Mouse (Mus musculus): ENCODE data around the gene Capza2. TPM values are rescaled to one million over a fixed set of nuclear protein-coding genes. Genes with fewer than 3 reads are reported as not detected.

Gene Capza2
- polyA plus RNA-seq, 1 experiment from 2014 or later: 277 TPM

DNA sequence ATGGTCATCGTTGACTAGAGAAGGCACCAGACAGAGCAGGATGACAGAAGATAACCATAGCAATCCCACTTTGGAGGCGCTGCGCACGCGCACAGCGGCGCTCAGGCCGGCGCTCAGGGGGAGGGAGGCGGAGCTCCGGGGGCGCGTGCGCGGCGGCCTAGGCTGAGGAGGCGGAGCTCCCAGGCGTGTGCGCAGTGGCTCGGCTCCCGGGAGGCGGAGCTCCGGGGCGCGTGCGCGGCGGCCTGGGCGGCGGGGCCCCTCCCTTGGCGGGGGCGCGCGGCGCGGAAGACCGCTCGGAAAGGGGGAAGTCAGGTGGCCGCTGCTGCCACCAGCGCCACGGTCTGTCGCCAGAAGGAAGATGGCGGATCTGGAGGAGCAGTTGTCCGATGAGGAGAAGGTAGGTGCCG is 733 bp downstream of the Capza2 start:
- DNase-seq (ENCODE audit: low spot score) (peak; percentile 98), ATAC-seq (ENCODE audit: low FRiP score) (peak; percentile 96)
- WGBS: under 1% methylated on average over 38 of the region's 45 CpGs
- no peaks in the 10 kb centered on the region for H3K9me3 ChIP-seq (ENCODE audit: control insufficient read depth, low read length)
- peak overlapping the region; percentile 55 for H3K4me2 ChIP-seq (replicated peaks)
- H3K27me3 ChIP-seq (ENCODE audit: control insufficient read depth, insufficient read depth, low read length): no peaks in the 10 kb centered on the region
- H3K36me3 ChIP-seq (replicated peaks; ENCODE audit: control insufficient read depth, insufficient read depth): no peaks in the 10 kb centered on the region
- H3K4me1 ChIP-seq (replicated peaks; ENCODE audit: control insufficient read depth, insufficient read depth, low read length): peaks cover 14% of the 10 kb centered on the region
- H3K27ac ChIP-seq: peak overlapping the region; percentile 96
- H3K4me3 ChIP-seq (replicated peaks; ENCODE audit: low read length): peak overlapping the region; percentile 92
- H3K9ac ChIP-seq: peak overlapping the region; percentile 91

GRCm38 (mm10) chr6:17637205-17638203 is 1.5 kb downstream of the Capza2 start:
- peak; percentile 37 for DNase-seq (ENCODE audit: low spot score)
- peak; percentile 86 for ATAC-seq (ENCODE audit: low FRiP score)
- H3K4me2 ChIP-seq (replicated peaks): peak overlapping the region; percentile 56

DNA sequence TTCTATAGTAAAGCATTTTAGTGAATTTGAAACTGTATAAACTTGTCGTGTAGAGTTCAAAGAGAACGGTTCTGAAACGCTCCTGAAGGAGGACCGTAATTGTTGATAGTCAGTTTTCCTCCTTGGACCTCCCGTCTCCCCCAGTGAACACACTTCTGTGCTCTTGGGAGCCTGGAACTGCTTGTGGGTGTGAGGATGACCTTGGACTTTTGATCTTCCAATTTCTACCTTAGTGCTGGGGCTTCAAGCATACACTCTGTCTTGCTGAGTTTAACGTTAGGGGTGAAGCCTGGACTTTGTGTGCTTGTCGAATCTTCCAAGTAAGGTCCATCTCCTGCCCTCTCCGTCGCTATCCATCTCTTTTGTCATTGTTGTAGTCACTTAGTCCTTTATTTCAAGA is 4.0 kb downstream of the Capza2 start:
- Histone ChIP-seq H3K36me3 (replicated peaks; ENCODE audit: control insufficient read depth, insufficient read depth) (no peaks in the 10 kb centered on the region), H3K27me3 (ENCODE audit: control insufficient read depth, insufficient read depth, low read length) (no peaks in the 10 kb centered on the region), H3K4me2 (replicated peaks) (no peak overlapping the region), H3K27ac (no peak overlapping the region), H3K4me1 (replicated peaks; ENCODE audit: control insufficient read depth, insufficient read depth, low read length) (peaks cover 18% of the 10 kb centered on the region), H3K9me3 (ENCODE audit: control insufficient read depth, low read length) (no peaks in the 10 kb centered on the region), H3K9ac (no peak overlapping the region), H3K4me3 (replicated peaks; ENCODE audit: low read length) (no peak overlapping the region)
- no peak for DNase-seq (ENCODE audit: low spot score)
- 90% methylated on average over 9 of the region's 9 CpGs for WGBS
- no peak for ATAC-seq (ENCODE audit: low FRiP score)

More at GRCm38 (mm10) chr6:17637205-17638203, 1.5 kb downstream of the Capza2 start:
- no peaks in the 10 kb centered on the region for H3K36me3 ChIP-seq (replicated peaks; ENCODE audit: control insufficient read depth, insufficient read depth)
- H3K9ac ChIP-seq: peak overlapping the region; percentile 91
- no peaks in the 10 kb centered on the region for H3K9me3 ChIP-seq (ENCODE audit: control insufficient read depth, low read length)
- H3K4me1 ChIP-seq (replicated peaks; ENCODE audit: control insufficient read depth, insufficient read depth, low read length): peaks cover 14% of the 10 kb centered on the region
- WGBS: 1% methylated on average over 48 of the region's 62 CpGs
- H3K27me3 ChIP-seq (ENCODE audit: control insufficient read depth, insufficient read depth, low read length): no peaks in the 10 kb centered on the region
- peak overlapping the region; percentile 92 for H3K4me3 ChIP-seq (replicated peaks; ENCODE audit: low read length)
- peak overlapping the region; percentile 96 for H3K27ac ChIP-seq

DNA sequence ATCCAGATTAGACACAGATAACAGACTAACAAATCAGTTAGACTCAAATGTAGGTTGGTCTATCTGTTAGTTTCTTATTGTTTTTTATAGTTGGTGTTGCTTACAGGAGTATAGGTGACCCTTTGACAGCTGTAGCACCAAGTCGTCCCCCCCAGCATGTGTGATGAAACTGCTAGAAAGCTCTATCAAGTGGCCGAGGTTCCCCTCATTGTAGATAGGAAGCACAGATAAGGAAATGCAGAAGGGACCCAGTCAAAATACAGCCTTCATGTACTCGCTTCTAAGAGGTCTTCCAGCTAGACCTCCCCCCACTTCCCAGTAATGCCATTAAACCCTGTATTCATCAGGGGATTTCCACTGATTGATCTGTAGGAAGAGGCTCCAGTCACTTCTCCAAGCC is 6.7 kb downstream of the Capza2 start:
- DNase-seq (ENCODE audit: low spot score): no peak
- H3K27me3 ChIP-seq (ENCODE audit: control insufficient read depth, insufficient read depth, low read length): no peaks in the 10 kb centered on the region
- WGBS: 76% methylated on average over 3 of the region's 3 CpGs

DNA sequence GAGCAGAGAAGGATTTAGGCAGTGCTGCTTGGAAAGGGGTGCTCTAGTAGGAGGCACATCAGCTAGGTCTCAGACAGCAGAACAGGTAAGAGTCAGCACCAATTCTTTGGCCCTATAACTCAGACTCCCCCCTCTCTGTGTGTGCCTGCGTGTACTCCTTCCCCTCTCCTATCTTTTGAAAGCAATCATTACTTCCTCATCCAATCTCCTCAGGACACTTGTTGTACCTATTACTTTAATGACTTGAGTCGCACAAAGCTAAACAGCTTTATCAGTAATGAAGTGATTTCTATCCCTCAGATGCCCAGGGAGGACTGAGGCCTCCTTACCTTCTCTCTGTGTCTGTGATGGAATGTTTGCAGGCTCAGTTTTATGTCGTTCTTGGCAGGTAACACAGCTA is 10.1 kb downstream of the Capza2 start:
- H3K4me1 ChIP-seq (replicated peaks; ENCODE audit: control insufficient read depth, insufficient read depth, low read length): peaks cover 4% of the 10 kb centered on the region; the same call in 1 of the 2 replicates
- no peaks in the 10 kb centered on the region for H3K27me3 ChIP-seq (ENCODE audit: control insufficient read depth, insufficient read depth, low read length)
- H3K9ac ChIP-seq: no peak overlapping the region
- H3K27ac ChIP-seq: no peak overlapping the region
- WGBS: 78% methylated on average over 3 of the region's 3 CpGs
- ATAC-seq (ENCODE audit: low FRiP score): no peak
- no peak overlapping the region for H3K4me3 ChIP-seq (replicated peaks; ENCODE audit: low read length)
- no peak overlapping the region for H3K4me2 ChIP-seq (replicated peaks)
- no peak for DNase-seq (ENCODE audit: low spot score)
- H3K9me3 ChIP-seq (ENCODE audit: control insufficient read depth, low read length): no peaks in the 10 kb centered on the region
- H3K36me3 ChIP-seq (replicated peaks; ENCODE audit: control insufficient read depth, insufficient read depth): peaks cover 26% of the 10 kb centered on the region

More for the DNA sequence above, 6.7 kb downstream of the Capza2 start:
- no peak overlapping the region for H3K4me2 ChIP-seq (replicated peaks)
- H3K9me3 ChIP-seq (ENCODE audit: control insufficient read depth, low read length): no peaks in the 10 kb centered on the region
- no peak for ATAC-seq (ENCODE audit: low FRiP score)
- no peak overlapping the region for H3K4me3 ChIP-seq (replicated peaks; ENCODE audit: low read length)
- H3K36me3 ChIP-seq (replicated peaks; ENCODE audit: control insufficient read depth, insufficient read depth): no peaks in the 10 kb centered on the region
- H3K4me1 ChIP-seq (replicated peaks; ENCODE audit: control insufficient read depth, insufficient read depth, low read length): peaks cover 18% of the 10 kb centered on the region
- H3K27ac ChIP-seq: no peak overlapping the region
- no peak overlapping the region for H3K9ac ChIP-seq

- no peak for DNase-seq (ENCODE audit: low spot score)
- ATAC-seq (ENCODE audit: low FRiP score): no peak
- no peaks in the 10 kb centered on the region for H3K27me3 ChIP-seq (ENCODE audit: control insufficient read depth, insufficient read depth, low read length)
- H3K4me2 ChIP-seq (replicated peaks): no peak overlapping the region
- no peaks in the 10 kb centered on the region for H3K9me3 ChIP-seq (ENCODE audit: control insufficient read depth, low read length)
- peaks cover 58% of the 10 kb centered on the region for H3K36me3 ChIP-seq (replicated peaks; ENCODE audit: control insufficient read depth, insufficient read depth)
- no peaks in the 10 kb centered on the region for H3K4me1 ChIP-seq (replicated peaks; ENCODE audit: control insufficient read depth, insufficient read depth, low read length)
- WGBS: 91% methylated on average over 2 of the region's 2 CpGs
- no peak overlapping the region for H3K27ac ChIP-seq
- no peak overlapping the region for H3K4me3 ChIP-seq (replicated peaks; ENCODE audit: low read length)
- H3K9ac ChIP-seq: no peak overlapping the region
Observed at GRCm38 (mm10) chr6:17652132-17652531, 16.1 kb downstream of the Capza2 start.

GRCm38 (mm10) chr6:17655080-17655479 is 19.0 kb downstream of the Capza2 start:
- H3K4me1 ChIP-seq (replicated peaks; ENCODE audit: control insufficient read depth, insufficient read depth, low read length): no peaks in the 10 kb centered on the region
- WGBS: 98% methylated on average over 2 of the region's 2 CpGs
- no peak overlapping the region for H3K9ac ChIP-seq
- H3K4me2 ChIP-seq (replicated peaks): no peak overlapping the region
- DNase-seq (ENCODE audit: low spot score) (no peak), ATAC-seq (ENCODE audit: low FRiP score) (no peak)
- H3K36me3 ChIP-seq (replicated peaks; ENCODE audit: control insufficient read depth, insufficient read depth): peaks cover 49% of the 10 kb centered on the region
- H3K27me3 ChIP-seq (ENCODE audit: control insufficient read depth, insufficient read depth, low read length): no peaks in the 10 kb centered on the region
- no peak overlapping the region for H3K27ac ChIP-seq
- H3K4me3 ChIP-seq (replicated peaks; ENCODE audit: low read length): no peak overlapping the region
- H3K9me3 ChIP-seq (ENCODE audit: control insufficient read depth, low read length): no peaks in the 10 kb centered on the region

DNA sequence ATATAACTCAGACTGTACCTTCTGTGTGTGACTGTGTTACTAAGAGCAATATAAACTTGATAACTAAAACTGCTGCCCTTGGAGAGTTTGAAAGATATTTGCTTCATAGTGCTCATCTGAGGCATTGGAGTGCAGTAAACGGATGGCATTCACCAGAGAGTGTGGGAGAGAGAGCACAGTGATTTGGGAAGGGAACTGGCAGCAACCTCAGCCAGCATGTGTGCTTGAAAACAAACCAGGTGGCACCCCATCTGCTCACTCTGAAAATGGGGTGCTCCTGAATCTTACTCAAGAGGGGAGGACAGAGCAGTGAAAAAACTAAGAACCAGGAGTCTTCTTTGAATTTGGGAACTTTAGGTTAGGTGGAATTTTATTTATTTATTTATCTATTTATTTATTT is 21.3 kb downstream of the Capza2 start:
- DNase-seq (ENCODE audit: low spot score): no peak
- ATAC-seq (ENCODE audit: low FRiP score): no peak
- H3K27me3 ChIP-seq (ENCODE audit: control insufficient read depth, insufficient read depth, low read length): no peaks in the 10 kb centered on the region
- peaks cover 48% of the 10 kb centered on the region for H3K36me3 ChIP-seq (replicated peaks; ENCODE audit: control insufficient read depth, insufficient read depth)
- no peak overlapping the region for H3K27ac ChIP-seq
- H3K9me3 ChIP-seq (ENCODE audit: control insufficient read depth, low read length): no peaks in the 10 kb centered on the region
- no peak overlapping the region for H3K9ac ChIP-seq
- 90% methylated on average over 1 of the region's 1 CpGs for WGBS
- H3K4me1 ChIP-seq (replicated peaks; ENCODE audit: control insufficient read depth, insufficient read depth, low read length): no peaks in the 10 kb centered on the region
- no peak overlapping the region for H3K4me2 ChIP-seq (replicated peaks)
- H3K4me3 ChIP-seq (replicated peaks; ENCODE audit: low read length): no peak overlapping the region

- 95% methylated on average over 7 of the region's 7 CpGs for WGBS
- no peaks in the 10 kb centered on the region for H3K9me3 ChIP-seq (ENCODE audit: control insufficient read depth, low read length)
- no peaks in the 10 kb centered on the region for H3K4me1 ChIP-seq (replicated peaks; ENCODE audit: control insufficient read depth, insufficient read depth, low read length)
- H3K9ac ChIP-seq: no peak overlapping the region
- ATAC-seq (ENCODE audit: low FRiP score): no peak
- no peak for DNase-seq (ENCODE audit: low spot score)
- H3K4me2 ChIP-seq (replicated peaks): no peak overlapping the region
- H3K4me3 ChIP-seq (replicated peaks; ENCODE audit: low read length): no peak overlapping the region
- H3K27me3 ChIP-seq (ENCODE audit: control insufficient read depth, insufficient read depth, low read length): no peaks in the 10 kb centered on the region
- no peak overlapping the region for H3K27ac ChIP-seq
- H3K36me3 ChIP-seq (replicated peaks; ENCODE audit: control insufficient read depth, insufficient read depth): peaks cover 77% of the 10 kb centered on the region
Observed at GRCm38 (mm10) chr6:17665348-17665747, 29.3 kb downstream of the Capza2 start.

Data from hindbrain, embryonic 14.5 days (tissue).